Mouse (Mus musculus): ENCODE results near the gene Zfp932. TPM values are rescaled to one million over a fixed set of nuclear protein-coding genes. Genes with fewer than 3 reads are reported as not detected.
"Not testable (repeated sequence)": the region's sequence is repeated elsewhere in the genome, so short reads cannot be mapped to it uniquely, and the experiment has no call there.

Zfp932 gene
- total RNA-seq (2021): 29.3 and 30.2 TPM in 2 replicates
- long read RNA-seq, partial matches to known transcripts: 0 of 6 reads
- long read RNA-seq, other reads (novel, unspliced or antisense): 2 of 6 reads

DNA sequence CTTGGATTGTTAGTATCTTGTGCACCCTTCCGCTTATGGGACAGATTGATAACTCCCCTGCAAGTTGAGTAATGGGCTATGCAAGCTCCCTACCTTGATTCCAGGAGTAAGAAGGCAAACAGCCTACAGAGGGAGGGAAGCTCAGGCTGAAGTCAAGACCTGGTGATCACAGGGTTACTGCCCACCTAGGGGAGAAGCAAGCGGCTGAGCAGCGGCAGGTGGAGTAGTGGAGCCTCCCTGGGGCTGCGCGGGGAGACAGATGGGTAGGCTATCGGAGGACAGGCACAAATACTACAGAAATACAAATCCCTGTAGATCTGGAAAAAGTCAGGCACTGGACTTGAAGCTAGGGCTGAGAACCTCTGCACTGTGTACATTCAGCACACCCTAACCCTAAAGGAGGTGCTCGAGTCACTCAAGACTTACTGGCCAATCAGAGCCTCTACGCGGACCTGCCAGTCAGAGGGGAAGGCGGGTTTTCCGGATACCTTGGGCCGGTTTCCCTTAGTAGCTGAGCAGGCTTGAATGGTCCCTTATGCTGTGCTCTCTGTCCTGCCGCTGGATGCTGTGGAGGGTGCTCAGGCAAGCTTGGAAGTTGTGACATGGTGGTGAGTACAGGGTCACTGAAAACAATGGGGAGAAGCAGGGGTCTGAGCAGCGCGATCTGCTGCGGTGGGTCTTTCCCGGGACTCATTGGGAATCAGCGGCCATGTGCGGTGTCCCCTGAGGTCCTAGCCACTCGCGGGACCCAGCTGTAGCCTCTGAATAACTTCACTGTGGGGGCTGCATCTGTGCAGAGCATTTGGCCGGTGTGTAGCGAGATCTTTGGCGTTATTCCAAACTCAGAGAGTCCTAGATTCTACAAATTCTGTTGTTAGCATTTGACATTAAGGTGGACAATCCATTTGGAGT lies at the start of gene Zfp932:
Gene Zfp932 (plus strand): TSS at position 496 of the 912 bp plus-strand sequence.
- peak; percentile 78 for DNase-seq

DNA sequence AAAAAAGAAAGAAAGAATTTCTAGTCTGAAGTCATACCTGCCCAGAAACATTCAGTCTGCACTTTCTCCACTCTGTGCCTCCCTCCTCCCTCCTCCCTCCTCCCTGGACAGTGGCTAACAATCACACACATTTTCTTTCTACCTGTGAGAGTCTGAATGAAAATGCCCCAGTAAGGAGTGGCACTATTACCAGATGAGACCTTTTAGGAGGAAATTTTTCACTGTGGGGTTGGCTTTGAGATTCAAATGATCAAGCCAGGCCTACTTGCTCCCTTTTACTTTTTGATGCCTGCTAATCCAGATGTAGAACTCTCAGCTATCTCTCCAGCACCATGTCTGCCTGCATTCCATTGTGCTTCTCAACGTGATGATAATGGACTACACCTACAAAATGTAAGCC lies 46.0 kb upstream of the Zfp932 start:
- DNase-seq: no peak

DNA sequence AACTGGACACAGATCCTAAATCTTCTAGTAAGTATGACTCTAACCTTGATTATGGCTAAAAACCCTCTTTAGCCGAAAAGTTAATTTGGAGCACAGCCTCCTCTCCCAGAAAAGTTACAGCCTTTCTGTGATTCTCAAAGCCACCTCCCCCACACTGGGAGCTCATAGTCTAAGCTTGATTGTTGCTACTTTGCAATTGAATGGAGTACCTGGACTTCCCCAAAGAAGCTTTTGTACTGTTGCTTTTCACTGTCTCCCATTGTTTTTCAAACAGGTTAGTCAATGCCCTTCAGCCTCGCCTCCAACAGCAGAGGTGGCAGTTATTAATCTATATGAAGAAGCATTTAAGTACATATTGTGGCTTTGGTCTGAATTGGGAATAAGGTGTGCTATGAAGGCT lies 15.6 kb upstream of the Zfp932 start:
- DNase-seq: not testable (repeated sequence)

DNA sequence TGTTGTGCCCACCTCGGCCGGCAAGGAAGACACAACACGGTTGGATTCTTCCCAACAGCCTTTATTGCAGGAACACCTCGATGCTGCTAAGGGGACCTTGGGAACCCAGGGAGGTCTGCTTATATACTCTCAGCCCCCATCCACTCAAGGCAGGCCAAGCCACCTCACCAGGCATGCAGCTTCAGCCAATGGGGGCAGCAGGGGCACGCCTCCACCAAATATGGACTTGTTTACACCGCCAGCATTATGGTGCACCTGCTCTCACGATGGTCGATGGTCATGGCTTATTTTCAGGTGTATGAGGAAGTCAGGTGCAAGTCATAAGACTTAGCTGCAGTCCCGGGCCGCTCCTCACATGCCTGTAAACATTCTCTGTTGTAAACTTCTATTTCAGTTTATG lies 860 bp upstream of the Zfp932 start:
- DNase-seq: not testable (repeated sequence)

DNA sequence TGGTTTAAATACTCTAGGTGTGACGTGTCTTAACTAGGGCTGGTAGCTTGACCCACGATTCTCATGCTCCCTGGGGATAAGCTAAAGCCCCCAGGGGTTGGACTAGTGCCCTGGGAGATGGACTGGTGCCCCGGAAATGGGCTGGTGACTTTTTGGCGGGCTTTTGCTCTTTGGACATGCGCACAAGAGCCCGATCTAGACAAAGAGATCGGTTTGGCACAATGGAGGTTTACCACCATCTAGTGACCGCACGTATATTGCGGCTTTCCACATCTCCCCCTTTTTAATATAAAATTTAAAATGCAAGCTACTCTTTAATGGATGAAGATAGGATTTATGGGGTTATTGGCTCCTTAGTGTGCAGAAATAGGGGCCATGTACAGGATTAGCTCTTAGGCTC lies 19.5 kb downstream of the Zfp932 start:
- not testable (repeated sequence) for DNase-seq

DNA sequence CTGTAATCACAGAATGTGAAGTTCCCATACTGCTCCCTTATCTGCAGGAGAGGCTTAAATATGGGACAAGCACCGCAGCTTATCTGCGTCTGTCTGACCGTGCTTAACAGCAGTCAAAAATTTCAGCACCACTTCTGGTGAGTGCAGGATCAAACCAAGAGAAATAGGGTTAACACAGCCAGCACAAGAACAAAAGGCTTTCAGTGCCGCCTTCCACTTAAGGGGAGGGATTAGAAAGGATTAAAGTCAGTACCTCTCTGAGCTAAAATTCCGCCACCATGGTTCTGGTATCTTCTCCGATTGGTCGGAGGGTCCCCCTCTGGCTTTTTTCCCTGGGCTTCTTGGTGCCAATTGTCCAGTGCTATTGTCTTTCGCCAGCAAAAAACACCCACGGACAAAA lies 27.0 kb downstream of the Zfp932 start:
- no peak for DNase-seq

DNA sequence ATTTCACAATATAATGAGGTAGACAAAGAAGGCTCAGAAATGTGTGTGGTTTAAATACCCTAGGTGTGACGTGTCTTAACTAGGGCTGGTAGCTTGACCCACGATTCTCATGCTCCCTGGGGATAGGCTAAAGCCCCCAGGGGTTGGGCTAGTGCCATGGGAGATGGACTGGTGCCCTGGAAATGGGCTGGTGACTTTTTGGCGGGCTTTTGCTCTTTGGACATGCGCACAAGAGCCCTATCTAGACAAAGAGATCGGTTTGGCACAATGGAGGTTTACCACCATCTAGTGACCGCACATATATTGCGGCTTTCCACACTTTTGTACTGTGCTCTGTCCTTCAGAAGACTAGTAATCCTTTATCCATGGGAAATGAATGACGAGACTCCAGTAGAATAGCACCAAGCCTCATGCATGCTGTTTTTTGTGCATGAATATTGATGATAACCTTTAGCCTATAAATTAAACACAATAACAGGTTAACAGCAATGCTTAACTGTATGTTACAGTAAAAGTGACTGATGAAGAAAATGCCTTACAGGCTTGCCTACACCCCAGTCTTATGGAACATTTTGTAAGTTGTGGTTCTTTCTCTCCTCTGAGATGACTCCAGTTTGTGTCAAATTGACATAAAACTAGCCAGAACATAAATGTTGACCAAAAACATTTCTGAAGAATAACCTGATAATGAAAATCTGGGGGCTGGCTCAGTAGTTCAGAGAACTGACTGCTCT lies 27.5 kb downstream of the Zfp932 start:
- DNase-seq: peak; percentile 28

DNA sequence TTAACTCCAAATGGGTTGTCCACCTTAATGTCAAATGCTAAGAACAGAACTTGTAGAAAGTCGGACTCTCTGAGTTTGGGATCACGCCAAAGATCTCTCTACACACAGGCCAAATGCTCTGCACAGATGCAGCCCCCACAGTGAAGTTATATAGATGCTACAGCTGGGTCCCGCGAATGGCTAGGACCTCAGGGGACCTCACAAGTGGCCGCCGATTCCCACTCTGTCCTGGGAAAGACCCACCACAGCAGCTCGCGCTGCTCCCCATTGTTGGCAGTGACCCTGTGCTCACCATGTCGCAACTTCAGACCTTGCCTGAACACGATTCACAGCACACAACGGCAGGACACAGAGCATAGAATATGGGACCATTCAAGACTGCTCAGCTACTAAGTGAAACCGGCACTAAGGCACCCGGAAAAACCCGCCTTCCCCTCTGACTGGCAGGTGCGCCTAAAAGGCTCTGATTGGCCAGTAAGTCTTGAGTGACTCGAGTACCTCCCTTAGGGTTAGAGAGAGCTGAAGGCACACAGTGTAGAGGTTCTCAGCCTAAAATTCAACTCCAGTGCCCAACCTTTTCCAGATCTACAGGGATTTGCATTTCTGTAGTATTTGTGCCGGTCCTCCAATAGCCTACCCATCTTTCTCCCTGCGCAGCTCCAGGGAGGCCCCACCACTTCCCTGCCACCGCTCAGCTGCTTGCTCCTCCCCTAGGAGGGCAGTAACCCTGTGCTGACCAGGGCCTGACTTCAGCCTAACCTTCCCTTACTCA lies 61.5 kb downstream of the Zfp932 start:
- peak; percentile 79 for DNase-seq

Other genes with a start within 250 kb of the Zfp932 start
- gene 4930522L14Rik, start 244.6 kb upstream of the Zfp932 start, total RNA-seq (2021): 8.9 and 12.4 TPM in 2 replicates
- 11.1 and 11.7 TPM in 2 replicates for gene Gm15446, start 73.1 kb upstream of the Zfp932 start, total RNA-seq (2021)
- 7.5 and 7.7 TPM in 2 replicates for gene Gm17655, start 76.0 kb downstream of the Zfp932 start, total RNA-seq (2021)
- gene Gm35315, start 97.9 kb downstream of the Zfp932 start, total RNA-seq (2021): 0.33 and 0.52 TPM in 2 replicates
- gene Plcxd1, start 103.4 kb downstream of the Zfp932 start, total RNA-seq (2021): 0.15 and 0.29 TPM in 2 replicates
- 72.3 and 75.1 TPM in 2 replicates for gene Gtpbp6, start 111.7 kb downstream of the Zfp932 start, total RNA-seq (2021)
- 5.7 and 7.1 TPM in 2 replicates for gene Zfp605, start 113.6 kb downstream of the Zfp932 start, total RNA-seq (2021)
- gene Chfr, start 139.3 kb downstream of the Zfp932 start, total RNA-seq (2021): 43.0 and 44.0 TPM in 2 replicates
- 33.8 and 40.1 TPM in 2 replicates for gene Golga3, start 180.2 kb downstream of the Zfp932 start, total RNA-seq (2021)
- 38.7 and 52.6 TPM in 2 replicates for gene Ankle2, start 234.5 kb downstream of the Zfp932 start, total RNA-seq (2021)

All from adrenal gland, postnatal 25 days (tissue).